Mouse (Mus musculus) left cerebral cortex, postnatal 14 days (tissue): ENCODE data around the gene 2610528A11Rik. TPM values are rescaled to one million over a fixed set of nuclear protein-coding genes. Genes with fewer than 3 reads are reported as not detected.

ENCODE experiments used
- DNase-seq, 2 experiments: peaks; one replicate each; pipeline ENCODE4 v3.0.0; 2021 to 2022; ENCODE audit warnings: low spot score in 2 of 2, mixed read lengths in 1 of 2
- intact Hi-C: fragments of 180-260 bp; cut with DNase I; formaldehyde crosslinking; loops from one replicate; pipeline ENCODE4 v1.15.1; 2025
- total RNA-seq, 2 experiments: library from RNA; stranded (reverse); gene quantifications; 2 replicates each; pipeline ENCODE4 v1.2.3; 2021

The 2610528A11Rik gene
- total RNA-seq, 2 experiments from 2014 or later: 0.68 to 0.90 TPM

- intact Hi-C loops: no loop called here
- DNase-seq: no peak
Measured at GRCm38 (mm10) chr14:37101531-37101930, 12.3 kb downstream of the 2610528A11Rik start.

DNA sequence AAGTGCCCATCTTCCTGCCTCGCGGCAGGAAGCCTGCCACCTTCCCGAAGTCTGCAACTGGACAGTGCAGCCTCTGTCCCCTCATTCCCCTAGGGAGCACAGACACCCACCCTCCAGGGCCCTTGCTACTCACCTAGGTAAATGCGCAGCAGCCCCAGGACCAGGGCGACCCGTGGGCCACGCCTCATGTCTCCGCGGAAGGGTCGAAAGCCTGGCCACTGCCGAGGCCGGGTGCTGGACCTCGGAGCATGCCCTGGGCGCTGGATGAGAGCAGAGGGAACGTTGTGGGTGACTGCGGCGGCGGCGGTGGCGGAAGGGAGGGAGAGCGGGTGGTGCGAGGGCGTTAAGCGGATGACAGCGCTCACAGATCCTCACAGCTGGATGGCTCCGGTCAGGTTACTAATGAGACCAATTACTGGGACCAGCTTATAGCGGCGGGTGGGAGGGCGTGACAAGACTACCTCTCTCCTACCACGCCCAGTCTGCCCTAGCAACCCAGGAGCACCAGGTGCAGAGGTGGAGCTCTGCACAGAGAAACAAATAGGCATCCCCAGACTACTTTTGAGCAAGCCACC is 15.8 kb downstream of the 2610528A11Rik start, which contains the start of gene Cdhr1:
Cdhr1 (minus strand) TSS at position 392 of the 575 bp plus-strand sequence.
- DNase-seq: peak in 1 of 2 experiments; percentile 16

GRCm38 (mm10) chr14:37095556-37095955 is 18.3 kb downstream of the 2610528A11Rik start:
- no peak for DNase-seq
- intact Hi-C loops: no loop called here

More for the DNA sequence above, 15.8 kb downstream of the 2610528A11Rik start, which contains the start of gene Cdhr1:
- intact Hi-C loops: no loop called here

GRCm38 (mm10) chr14:37094436-37094835 is 19.4 kb downstream of the 2610528A11Rik start:
- DNase-seq: no peak
- intact Hi-C loops: no loop called here

DNA sequence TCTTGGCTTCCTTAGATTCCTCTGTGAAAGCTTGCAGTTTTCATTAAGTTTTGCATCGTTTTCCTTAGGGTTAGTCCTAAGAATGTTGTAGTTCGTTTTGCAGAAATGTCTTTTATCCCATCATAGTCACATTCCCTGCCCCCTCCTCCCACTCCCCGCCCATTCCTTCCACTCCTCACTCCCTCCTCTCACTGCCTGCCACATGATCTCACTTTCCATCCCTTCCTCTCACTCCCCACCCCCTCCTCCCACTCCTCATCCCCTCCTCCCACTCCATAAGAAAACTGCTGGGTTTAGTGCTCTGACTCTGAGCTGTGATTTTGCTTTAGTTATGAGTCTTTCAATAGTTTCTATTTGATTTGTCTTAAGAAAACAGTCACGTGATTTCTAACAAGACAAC is 30.1 kb downstream of the 2610528A11Rik start:
- intact Hi-C loops: no loop called here
- no peak for DNase-seq

DNA sequence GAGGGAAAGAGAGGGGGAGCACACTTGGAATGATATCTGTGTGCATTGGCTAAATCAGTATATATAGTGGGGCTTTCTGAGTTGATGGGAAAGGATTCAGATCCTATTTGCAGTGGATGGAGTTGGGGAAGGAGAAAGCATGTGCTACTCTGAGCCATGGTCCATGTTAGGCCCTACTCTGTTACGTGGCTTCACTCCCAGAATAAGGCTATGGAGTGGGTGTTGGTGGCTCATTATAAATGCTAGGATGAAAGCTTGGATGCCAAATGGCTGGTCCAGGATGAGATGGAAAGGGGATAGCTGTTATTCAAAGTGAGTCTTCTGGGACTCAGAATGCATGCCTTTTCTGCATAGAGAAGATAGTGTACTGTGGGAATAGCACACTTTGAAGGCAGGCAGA is 33.1 kb downstream of the 2610528A11Rik start:
- intact Hi-C loops: no loop called here
- DNase-seq: no peak

DNA sequence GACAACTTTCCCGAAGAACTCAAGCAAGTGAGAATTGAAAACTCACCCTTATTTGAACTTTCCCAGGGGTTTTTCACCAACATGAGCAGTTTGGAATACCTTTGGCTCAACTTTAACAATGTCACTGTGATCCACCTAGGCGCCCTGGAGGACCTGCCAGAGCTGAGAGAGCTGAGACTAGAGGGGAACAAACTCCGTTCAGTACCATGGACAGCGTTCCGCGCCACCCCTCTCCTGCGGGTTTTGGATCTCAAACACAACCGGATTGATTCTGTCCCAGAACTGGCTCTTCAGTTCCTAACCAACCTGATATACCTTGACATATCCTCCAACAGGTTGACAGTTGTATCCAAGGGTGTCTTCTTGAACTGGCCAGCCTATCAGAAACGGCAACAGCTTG is 45.3 kb downstream of the 2610528A11Rik start:
- intact Hi-C loops: no loop called here

DNA sequence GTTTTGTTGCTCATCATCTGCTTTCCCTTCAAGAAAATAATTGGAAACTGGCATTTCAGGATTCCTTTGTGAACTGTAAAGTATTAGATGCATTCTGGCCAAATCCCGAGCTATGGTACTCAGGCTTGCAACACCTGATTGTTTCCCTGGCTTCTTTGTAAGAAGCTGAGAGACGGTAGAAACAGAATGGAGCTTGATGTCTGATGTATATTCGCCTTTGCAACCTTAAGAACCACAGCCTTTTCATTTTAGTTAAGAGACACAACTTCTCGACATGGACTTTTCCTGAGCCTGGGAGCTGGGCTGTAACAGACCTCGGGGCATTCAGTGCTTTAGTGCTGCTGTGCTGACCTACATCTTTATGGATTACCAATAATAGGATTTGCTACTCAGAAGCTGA is 46.2 kb downstream of the 2610528A11Rik start, which contains the start of gene Lrit2:
Lrit2 (plus strand) TSS at position 301 of the 400 bp plus-strand sequence.
- intact Hi-C loops: no loop called here
- no peak for DNase-seq

More for the DNA sequence above, 45.3 kb downstream of the 2610528A11Rik start:
- peak in 1 of 2 experiments; percentile 18 for DNase-seq

DNA sequence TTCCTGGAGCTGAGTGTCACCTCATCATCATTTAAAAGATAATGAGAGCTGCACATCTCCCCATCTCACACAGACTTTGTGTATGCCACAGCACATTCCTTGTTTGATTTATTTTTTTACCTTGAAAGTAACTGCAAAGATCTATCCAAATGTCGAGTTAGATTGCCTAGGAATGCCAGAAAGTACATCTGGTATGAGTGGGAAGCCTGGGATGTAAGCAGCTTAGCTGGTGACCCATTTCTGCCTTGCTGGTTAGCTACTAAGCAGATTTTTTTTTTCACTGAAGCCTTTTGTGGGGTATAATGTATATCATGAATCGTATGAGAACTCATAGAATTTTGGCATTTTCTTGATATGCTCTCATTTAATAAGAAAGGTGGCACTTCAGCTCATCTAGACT is 47.2 kb downstream of the 2610528A11Rik start:
- DNase-seq: peak; percentile 13 to 47
- intact Hi-C loops: no loop called here

- DNase-seq: peak in 1 of 2 experiments; percentile 49
- intact Hi-C loops: no loop called here
Measured at GRCm38 (mm10) chr14:37064849-37065248, 49.0 kb downstream of the 2610528A11Rik start.

Other genes with a start within 250 kb of the 2610528A11Rik start
- gene Ccser2, start 145.2 kb downstream of the 2610528A11Rik start, total RNA-seq: 10 to 100 TPM; 83.4 to 91.2 TPM
- not detected for gene Rgr, start 65.1 kb downstream of the 2610528A11Rik start, total RNA-seq
- under 1 TPM in 1 of 2 experiments, not detected in 1; 0.06 TPM for gene Lrit1, start 59.2 kb downstream of the 2610528A11Rik start, total RNA-seq
- gene Lrit2, start 46.1 kb downstream of the 2610528A11Rik start, total RNA-seq: not detected
- 10 to 100 TPM in 1 of 2 experiments, 1 to 10 TPM in 1; 10.0 to 12.5 TPM for gene Cdhr1, start 15.7 kb downstream of the 2610528A11Rik start, total RNA-seq
- 100 to 1,000 TPM; 347 to 353 TPM for gene Ghitm, start 21.2 kb upstream of the 2610528A11Rik start, total RNA-seq